Comparison of ENCODE assay signal across 22 mouse cellular contexts in the genomic region with DNA sequence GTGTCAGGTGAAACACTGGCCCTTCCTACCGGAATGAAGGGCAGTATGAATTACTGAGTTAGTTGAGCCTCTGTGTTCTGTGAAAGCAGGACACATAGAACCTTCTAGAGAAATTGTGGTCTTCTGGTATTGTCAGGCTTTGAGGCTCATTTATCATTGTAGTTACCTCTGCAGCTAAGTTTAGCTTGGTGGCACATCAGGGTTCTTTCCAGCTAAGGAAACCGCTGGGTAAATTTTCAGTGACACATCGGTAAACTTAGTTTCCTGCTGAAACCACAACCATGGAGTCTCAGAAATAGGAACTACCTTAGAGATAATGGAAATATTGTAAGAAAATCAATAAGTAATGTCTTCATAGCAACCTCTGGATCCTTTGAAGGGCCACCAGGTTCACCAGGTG.
DNase-seq lines count a peak whose midpoint lies in the region; ATAC-seq lines count a peak whose summit lies in the region.
"Had no signal": no experiment of that assay in that cellular context is flagged by ENCODE, and none has a peak within 500 bp of the region (broad histone marks: within the 10 kb centered on the region; RNA-seq: fewer than 3 reads in every experiment).

No protein-coding gene starts in this region.

- 94% methylated on average over 3 of the region's 3 CpGs for WGBS in hindbrain, embryonic 16.5 days

- no peaks in the 10 kb centered on the region for H3K27me3 ChIP-seq in hindbrain, embryonic 16.5 days (replicated peaks; ENCODE audit: control insufficient read depth, insufficient read depth, low read length)
- H3K27me3 ChIP-seq: forebrain, embryonic 13.5 days; heart, embryonic 15.5 days had no signal

- no peak overlapping the region for H3K4me2 ChIP-seq in hindbrain, embryonic 16.5 days (ENCODE audit: low read length)
- H3K4me2 ChIP-seq: forebrain, embryonic 13.5 days; heart, embryonic 11.5 days; heart, embryonic 15.5 days; hindbrain, embryonic 14.5 days had no signal

- H3K4me3 ChIP-seq in hindbrain, embryonic 16.5 days (ENCODE audit: low read length), result no peak overlapping the region
- H3K4me3 ChIP-seq: forebrain, embryonic 13.5 days; heart, adult 2 months; heart, embryonic 15.5 days; hindbrain, embryonic 10.5 days had no signal

- H3K36me3 ChIP-seq in hindbrain, embryonic 16.5 days (ENCODE audit: control insufficient read depth, insufficient read depth, low read length), result no peaks in the 10 kb centered on the region
- H3K36me3 ChIP-seq: heart, embryonic 15.5 days; hindbrain, embryonic 10.5 days had no signal

- peak; percentile 19 for DNase-seq in thymus, postnatal 0 days (ENCODE audit: low spot score)
- no peak for DNase-seq in thymus, postnatal 4 days
- DNase-seq in natural killer cell, adult 2 months (ENCODE audit: low spot score in 2 of 2), result peak; percentile 16 to 49
- no peak for DNase-seq in cerebellum, postnatal 4 days (ENCODE audit: low spot score in 2 of 2)
- DNase-seq in T-cell, adult 2 months (ENCODE audit: low spot score), result no peak
- DNase-seq: adrenal gland, adult 8-10 months; adrenal gland, postnatal 36 days; cerebellum, adult 11 months; cerebellum, adult 8-10 months; cerebellum, postnatal 14 days; gastrocnemius, postnatal 10 days; heart, adult 2 months; heart, postnatal 14 days; kidney, adult 18-20 months had no signal

- H3K9ac ChIP-seq in hindbrain, embryonic 16.5 days (ENCODE audit: low read depth, low read length), result no peak overlapping the region
- H3K9ac ChIP-seq: forebrain, embryonic 13.5 days; heart, embryonic 15.5 days; hindbrain, embryonic 14.5 days had no signal

- H3K9me3 ChIP-seq in hindbrain, embryonic 16.5 days (ENCODE audit: control insufficient read depth, low read length), result no peaks in the 10 kb centered on the region
- H3K9me3 ChIP-seq: forebrain, embryonic 13.5 days; heart, embryonic 15.5 days; hindbrain, embryonic 10.5 days had no signal

- no peaks in the 10 kb centered on the region for H3K4me1 ChIP-seq in hindbrain, embryonic 16.5 days (ENCODE audit: control insufficient read depth, insufficient read depth, low read depth, low read length)
- H3K4me1 ChIP-seq: forebrain, embryonic 13.5 days; heart, embryonic 15.5 days; hindbrain, embryonic 10.5 days had no signal

- ATAC-seq in hematopoietic stem cell, adult 5-6 weeks (replicated peaks in 1 of 2; ENCODE audit: insufficient read depth in 1 of 2, low FRiP score in 2 of 2, low TSS enrichment in 1 of 2, low read depth in 1 of 2, poor library complexity in 2 of 2, severe bottlenecking in 2 of 2), result peak; percentile 94 to 96
- ATAC-seq in hindbrain, embryonic 16.5 days, result no peak
- ATAC-seq: forebrain, embryonic 13.5 days; inflammation-experienced regulatory T-cells, adult 6 months had no signal

- H3K27ac ChIP-seq in hindbrain, embryonic 16.5 days (ENCODE audit: low read depth, low read length), result no peak overlapping the region
- H3K27ac ChIP-seq: forebrain, embryonic 13.5 days; heart, adult 2 months; heart, embryonic 15.5 days; hindbrain, embryonic 10.5 days; hindbrain, embryonic 14.5 days had no signal

Comparison
In these comparisons a context has a peak if more than half of its experiments do, and no peak if none do; other contexts are left out.
1. DNase-seq: peak in thymus, postnatal 0 days (single experiment) and natural killer cell, adult 2 months (2 of 2); none in thymus, postnatal 4 days (single experiment), cerebellum, postnatal 4 days (0 of 2) and T-cell, adult 2 months (single experiment).